Mouse (Mus musculus) CD4-positive helper T cell, adult 2 months (primary cell): ENCODE results near the gene Fchsd2.

Experiments
- DNase-seq: peaks from one replicate; pipeline ENCODE4 v3.0.0-alpha.2; 2012; ENCODE audit warnings: low read depth, missing footprints, low spot score

Fchsd2 gene

GRCm38 (mm10) chr7:101315699-101316098 lies 223.0 kb downstream of the Fchsd2 start:
- DNase-seq, result no peak

DNA sequence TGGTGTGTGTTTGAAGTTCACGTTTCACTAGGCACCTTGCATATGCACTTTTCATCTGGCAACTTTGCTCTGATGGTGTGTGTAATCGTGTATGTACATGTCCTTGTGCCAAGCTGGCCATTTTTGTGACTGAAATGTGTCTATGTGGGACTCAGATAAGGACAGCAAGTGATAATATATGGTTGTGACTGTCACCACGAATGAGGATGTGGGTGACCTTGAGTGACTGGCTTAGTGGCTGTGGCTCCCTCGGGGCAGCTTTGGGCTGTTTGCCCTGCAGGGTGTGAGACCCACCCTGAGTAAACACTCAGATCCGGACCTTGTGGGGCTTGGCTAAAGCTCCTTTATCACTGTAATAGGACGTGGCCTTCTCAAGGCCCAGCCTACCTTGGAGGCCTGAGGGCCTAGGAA lies 223.9 kb downstream of the Fchsd2 start:
- no peak for DNase-seq

- no peak for DNase-seq
These were observed 224.4 kb downstream of the Fchsd2 start, which contains the start of gene Stard10 for GRCm38 (mm10) chr7:101317014-101317413. TSS of gene Stard10 (plus strand) at chr7:101317086.

DNA sequence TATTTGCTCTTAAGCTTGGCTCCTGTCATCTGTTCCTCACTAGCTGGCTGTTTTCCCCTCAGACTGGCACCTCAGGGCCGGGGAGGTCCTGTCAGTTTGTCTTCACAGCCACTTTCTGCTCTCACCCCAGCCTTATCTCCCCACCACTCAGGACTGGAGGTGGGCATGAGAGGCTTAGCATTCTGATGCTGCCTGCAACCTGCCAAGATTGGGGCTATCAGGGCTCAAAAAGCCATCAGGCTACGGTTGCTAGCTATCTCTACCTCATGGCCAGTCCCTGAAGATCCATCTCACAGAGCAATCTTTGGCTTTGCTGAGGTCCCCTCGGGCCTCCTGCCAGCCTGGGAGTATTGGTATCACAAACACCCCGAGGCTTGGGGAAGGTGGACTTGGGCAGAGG lies 226.2 kb downstream of the Fchsd2 start:
- DNase-seq, result no peak

DNA sequence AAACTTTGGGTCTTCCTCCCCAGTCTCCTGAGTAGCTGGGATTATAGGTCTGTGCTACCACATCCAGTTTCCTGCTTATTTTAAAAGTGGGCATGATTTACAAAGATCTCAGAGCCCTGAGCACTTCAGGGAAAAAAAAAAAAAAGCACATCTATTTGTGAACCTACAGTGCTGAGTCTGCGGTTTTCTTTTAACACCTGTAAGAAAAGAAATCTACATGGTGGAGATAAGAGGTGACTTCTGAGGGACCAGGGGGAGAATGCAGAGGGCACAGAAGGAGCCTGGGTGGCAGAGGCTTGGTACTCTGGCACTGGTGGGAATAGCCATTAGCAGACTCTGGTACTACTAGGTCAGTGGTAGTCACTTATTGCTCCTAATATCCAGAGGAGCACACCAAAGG lies 227.1 kb downstream of the Fchsd2 start:
- DNase-seq, result no peak

GRCm38 (mm10) chr7:101320399-101321217 lies 227.9 kb downstream of the Fchsd2 start:
- DNase-seq, result peak; percentile 68

GRCm38 (mm10) chr7:101321218-101321827 lies 228.7 kb downstream of the Fchsd2 start:
- no peak for DNase-seq

DNA sequence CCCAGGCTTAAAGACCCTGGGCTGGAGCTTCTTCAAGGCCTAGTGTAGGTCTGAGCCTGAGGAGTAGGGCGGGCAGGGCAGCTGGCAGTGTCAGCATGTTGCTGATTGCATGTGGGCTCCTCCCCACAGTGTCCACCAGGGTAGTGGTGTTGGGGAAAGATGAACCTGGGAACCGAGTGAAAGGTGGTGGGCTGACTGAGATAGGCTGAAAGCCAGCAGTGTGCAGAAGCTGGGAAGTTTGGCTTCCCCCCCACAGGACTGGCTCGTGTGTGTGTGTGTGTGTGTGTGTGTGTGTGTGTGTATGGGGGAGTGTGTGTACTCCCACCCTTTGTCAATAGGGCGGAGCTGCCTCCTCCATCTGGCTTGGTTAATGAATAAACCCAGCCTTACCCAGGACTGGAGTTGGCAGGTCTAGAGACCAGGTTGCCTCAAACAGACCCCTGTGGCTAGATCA lies 230.5 kb downstream of the Fchsd2 start:
- no peak for DNase-seq

DNA sequence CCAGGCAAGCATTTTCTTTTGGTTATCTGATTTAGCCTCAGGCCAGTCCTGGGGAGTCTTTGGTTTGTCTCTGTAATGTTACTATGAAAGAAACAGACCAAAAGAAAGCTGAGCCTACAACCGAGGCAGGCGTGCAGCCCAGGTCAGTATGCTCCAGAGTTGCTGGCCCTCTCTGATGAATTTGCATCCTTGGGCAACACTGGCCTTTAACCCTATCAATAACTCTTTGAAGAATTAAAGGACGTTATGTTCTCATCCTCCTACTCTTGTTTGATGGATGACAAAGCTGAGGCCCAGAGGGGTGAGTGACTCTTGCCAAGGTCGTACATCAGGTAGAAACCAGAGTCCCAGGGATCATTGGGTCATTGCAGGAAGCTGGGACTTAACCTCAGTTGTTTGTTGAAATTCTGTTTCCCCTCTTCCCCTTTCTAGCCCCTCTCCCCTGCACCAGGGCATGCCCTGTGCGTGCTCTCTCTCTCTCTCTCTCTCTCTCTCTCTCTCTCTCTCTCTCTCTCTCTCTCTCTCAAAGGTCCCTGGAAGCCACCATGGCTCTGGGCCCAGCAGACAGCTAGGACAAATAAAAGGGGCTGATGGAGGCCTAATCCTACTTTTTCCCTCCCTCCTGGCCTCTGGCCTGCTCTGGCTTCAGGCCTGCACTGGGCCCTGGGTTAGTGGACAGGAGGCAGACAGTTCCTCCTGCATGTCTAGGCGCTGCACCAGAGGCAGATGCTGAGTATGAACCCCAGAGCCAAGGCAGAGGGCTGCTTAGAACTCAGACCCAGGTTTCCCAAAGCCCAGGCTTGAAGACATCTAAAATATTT lies 231.7 kb downstream of the Fchsd2 start:
- no peak for DNase-seq

GRCm38 (mm10) chr7:101326006-101326405 lies 233.3 kb downstream of the Fchsd2 start:
- no peak for DNase-seq

- no peak for DNase-seq
These were observed 234.6 kb downstream of the Fchsd2 start for GRCm38 (mm10) chr7:101327263-101327662.

GRCm38 (mm10) chr7:101327786-101328185 lies 235.1 kb downstream of the Fchsd2 start:
- DNase-seq, result no peak

DNA sequence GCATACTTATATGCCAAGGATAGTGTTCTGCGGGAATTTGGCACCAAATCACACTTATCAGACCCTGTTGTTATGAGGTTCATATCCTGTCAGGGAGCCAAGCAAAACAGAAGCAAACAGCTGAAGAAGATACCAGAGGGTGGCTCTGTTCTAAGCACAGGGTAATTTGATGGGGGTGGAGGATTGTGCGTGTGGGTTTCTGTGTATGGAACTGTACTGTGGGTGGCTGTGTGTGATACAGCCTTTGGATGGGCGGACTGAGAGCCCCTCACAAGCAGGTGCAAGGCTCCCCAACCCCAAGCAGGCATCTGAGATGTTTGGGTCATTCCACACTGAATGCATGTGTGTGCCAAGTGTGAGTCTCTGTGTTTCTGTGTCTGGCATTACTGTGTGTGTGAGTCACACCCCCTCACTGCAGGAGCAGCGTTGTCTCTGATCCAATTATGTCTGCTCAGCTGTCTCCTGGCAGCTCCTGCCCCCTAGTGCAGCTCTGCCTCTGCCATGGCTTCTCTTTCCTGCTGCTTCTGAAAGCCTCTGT lies 236.0 kb downstream of the Fchsd2 start:
- DNase-seq, result no peak

DNA sequence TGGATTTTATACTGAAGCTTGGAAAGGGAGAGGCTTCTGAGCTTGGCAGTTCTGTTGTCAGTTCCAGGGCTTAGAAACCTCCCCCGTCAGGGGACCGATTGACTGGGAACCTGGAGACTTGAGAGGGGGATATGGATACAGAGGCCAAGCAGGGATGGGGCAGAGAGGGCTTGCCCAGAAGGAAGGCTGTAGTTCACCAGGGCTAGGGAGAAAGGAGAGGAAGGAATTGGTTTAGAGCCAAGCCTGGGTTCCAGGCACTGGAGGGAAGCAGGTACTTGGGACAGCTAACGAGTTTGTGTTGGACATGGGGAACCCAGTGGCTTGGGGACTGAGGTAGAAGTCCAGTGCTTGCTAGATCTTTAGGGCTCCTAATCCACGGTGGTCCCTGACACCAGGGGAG lies 236.9 kb downstream of the Fchsd2 start:
- no peak for DNase-seq

- DNase-seq, result no peak
These were observed 237.6 kb downstream of the Fchsd2 start for GRCm38 (mm10) chr7:101330074-101330840.

GRCm38 (mm10) chr7:101330841-101331173 lies 238.1 kb downstream of the Fchsd2 start:
- no peak for DNase-seq

- DNase-seq, result no peak
These were observed 239.6 kb downstream of the Fchsd2 start for GRCm38 (mm10) chr7:101332045-101332831.
